ENCODE assay signal across 15 mouse cellular contexts in the genomic region with DNA sequence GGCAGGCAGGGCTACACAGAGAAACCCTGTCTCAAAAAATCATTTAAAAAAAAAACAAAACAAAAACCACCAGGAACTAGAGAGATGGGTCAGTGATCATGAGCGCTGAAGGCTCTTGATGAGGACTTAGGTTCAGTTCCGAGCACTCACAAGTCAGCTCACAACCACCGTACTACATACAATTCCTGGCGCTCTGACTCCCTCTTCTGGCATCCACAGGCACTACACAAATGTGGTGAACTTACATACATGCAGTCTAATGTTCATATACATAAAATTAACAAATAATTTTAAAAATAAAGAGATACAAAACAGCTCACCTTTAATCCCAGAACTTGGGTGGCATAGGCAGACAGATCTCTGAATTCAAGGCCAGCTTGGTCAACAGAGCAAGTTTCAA. TPM values are rescaled to one million over a fixed set of nuclear protein-coding genes. Genes with fewer than 3 reads are reported as not detected.
DNase-seq lines count a peak whose midpoint lies in the region; ATAC-seq and TF ChIP-seq lines count a peak whose summit lies in the region.
"Had no signal": no experiment of that assay in that cellular context is flagged by ENCODE, and none has a peak within 500 bp of the region (broad histone marks: within the 10 kb centered on the region; RNA-seq: fewer than 3 reads in every experiment).

No protein-coding gene starts in this region.

- no peaks in the 10 kb centered on the region for H3K27me3 ChIP-seq in heart, adult 2 months (ENCODE audit: control insufficient read depth, insufficient read depth, low read length)
- H3K27me3 ChIP-seq in heart, embryonic 11.5 days (ENCODE audit: control insufficient read depth, insufficient read depth, low read length) = no peaks in the 10 kb centered on the region
- H3K27me3 ChIP-seq in liver, postnatal 0 days (ENCODE audit: insufficient read depth, low read length) = peaks cover 9% of the 10 kb centered on the region; the same call in 1 of the 2 replicates
- H3K27me3 ChIP-seq in liver, embryonic 12.5 days (replicated peaks) = peaks cover 15% of the 10 kb centered on the region
- H3K27me3 ChIP-seq in E14TG2a.4 (ENCODE audit: insufficient read depth, low read length) = peaks cover 6% of the 10 kb centered on the region
- H3K27me3 ChIP-seq: hindbrain, embryonic 15.5 days; limb, embryonic 13.5 days had no signal

- TF ChIP-seq POLR2A in heart, adult 2 months (IDR thresholded peaks at IDR 0.05; ENCODE audit: insufficient read depth, low read depth, low read length) = no peak

- WGBS in heart, adult 2 months = 97% methylated on average over 4 of the region's 4 CpGs
- WGBS in heart, embryonic 11.5 days (ENCODE audit: insufficient replicate concordance) = 83% methylated on average over 4 of the region's 4 CpGs
- WGBS in liver, postnatal 0 days (ENCODE audit: insufficient replicate concordance) = 84% methylated on average over 4 of the region's 4 CpGs
- 72% methylated on average over 4 of the region's 4 CpGs for WGBS in liver, embryonic 12.5 days (ENCODE audit: insufficient replicate concordance)

- H3K4me3 ChIP-seq in heart, adult 2 months = no peak overlapping the region
- H3K4me3 ChIP-seq in heart, embryonic 11.5 days (ENCODE audit: low read depth, low read length) = no peak overlapping the region
- H3K4me3 ChIP-seq in liver, postnatal 0 days (ENCODE audit: low read depth, low read length) = no peak overlapping the region
- no peak overlapping the region for H3K4me3 ChIP-seq in liver, embryonic 12.5 days
- H3K4me3 ChIP-seq in E14TG2a.4 (replicated peaks; ENCODE audit: low read length) = no peak overlapping the region
- H3K4me3 ChIP-seq: erythroblast, embryonic 14.5 days; hindbrain, embryonic 15.5 days; limb, embryonic 13.5 days had no signal

- H3K4me1 ChIP-seq in heart, adult 2 months (ENCODE audit: control insufficient read depth, insufficient read depth, low read length) = no peaks in the 10 kb centered on the region
- H3K4me1 ChIP-seq in heart, embryonic 11.5 days (ENCODE audit: control insufficient read depth, insufficient read depth, low read length) = peaks cover 5% of the 10 kb centered on the region; the same call in 1 of the 2 replicates
- no peaks in the 10 kb centered on the region; the same call in 1 of the 2 replicates for H3K4me1 ChIP-seq in liver, postnatal 0 days (ENCODE audit: insufficient read depth)
- H3K4me1 ChIP-seq in liver, embryonic 12.5 days = peaks cover 7% of the 10 kb centered on the region
- H3K4me1 ChIP-seq in E14TG2a.4 (replicated peaks; ENCODE audit: low read depth, low read length) = peaks cover 32% of the 10 kb centered on the region

- H3K27ac ChIP-seq in heart, adult 2 months = no peak overlapping the region
- H3K27ac ChIP-seq in heart, embryonic 11.5 days (ENCODE audit: low read depth, low read length) = no peak overlapping the region
- no peak overlapping the region for H3K27ac ChIP-seq in liver, postnatal 0 days (ENCODE audit: low read depth)
- H3K27ac ChIP-seq in liver, embryonic 12.5 days = no peak overlapping the region
- H3K27ac ChIP-seq: hindbrain, embryonic 15.5 days; limb, embryonic 13.5 days had no signal

- TF ChIP-seq CTCF in heart, adult 2 months (IDR thresholded peaks at IDR 0.05) = peak; percentile 49
- peak; percentile 36 for TF ChIP-seq CTCF in liver, postnatal 0 days (IDR thresholded peaks at IDR 0.05; ENCODE audit: low read depth)
- TF ChIP-seq CTCF in E14TG2a.4 (conservative IDR thresholded peaks at IDR 0.05; ENCODE audit: low read length) = peak; percentile 47

- intact Hi-C loops in heart, adult 2 months (cut with DNase I) = loop anchor here (5.0 kb wide), 1 partner anchor 86 kb away; no protein-coding TSS in a partner anchor
- intact Hi-C loops in left cerebral cortex, postnatal 25 days (cut with DNase I) = no loop called here

- no peak overlapping the region for H3K4me2 ChIP-seq in heart, embryonic 11.5 days
- H3K4me2 ChIP-seq in liver, postnatal 0 days (ENCODE audit: low read depth, low read length) = no peak overlapping the region
- no peak overlapping the region for H3K4me2 ChIP-seq in liver, embryonic 12.5 days
- H3K4me2 ChIP-seq: hindbrain, embryonic 15.5 days; limb, embryonic 13.5 days; midbrain, embryonic 11.5 days had no signal

- DNase-seq in heart, adult 2 months = no peak
- no peak for DNase-seq in liver, postnatal 0 days
- peak; percentile 60 for DNase-seq in ZHBTc4 (ENCODE audit: low read depth, low spot score)
- DNase-seq in adrenal gland, adult 2 months = no peak
- no peak for DNase-seq in left cerebral cortex, postnatal 25 days (ENCODE audit: low spot score in 2 of 2)
- DNase-seq: adrenal gland, postnatal 25 days; cerebellum, postnatal 10 days; kidney, postnatal 10 days had no signal

- H3K79me2 ChIP-seq in heart, adult 2 months (replicated peaks; ENCODE audit: control insufficient read depth, insufficient read depth, low read length) = no peaks in the 10 kb centered on the region; the same call in 1 of the 2 replicates

- H3K9ac ChIP-seq in heart, adult 2 months (ENCODE audit: low read depth, low read length) = no peak overlapping the region
- no peak overlapping the region for H3K9ac ChIP-seq in heart, embryonic 11.5 days (ENCODE audit: low read depth, low read length)
- H3K9ac ChIP-seq in liver, postnatal 0 days (replicated peaks) = no peak overlapping the region
- no peak overlapping the region for H3K9ac ChIP-seq in liver, embryonic 12.5 days
- H3K9ac ChIP-seq: hindbrain, embryonic 15.5 days; limb, embryonic 13.5 days had no signal

- H3K36me3 ChIP-seq in heart, adult 2 months (ENCODE audit: control insufficient read depth, insufficient read depth, low read length) = no peaks in the 10 kb centered on the region
- H3K36me3 ChIP-seq in heart, embryonic 11.5 days (ENCODE audit: control insufficient read depth, insufficient read depth, low read length) = no peaks in the 10 kb centered on the region
- no peaks in the 10 kb centered on the region for H3K36me3 ChIP-seq in liver, postnatal 0 days (replicated peaks; ENCODE audit: insufficient read depth, low read length)
- H3K36me3 ChIP-seq in liver, embryonic 12.5 days = no peaks in the 10 kb centered on the region
- H3K36me3 ChIP-seq in E14TG2a.4 (ENCODE audit: insufficient read depth, low read length) = peaks cover 5% of the 10 kb centered on the region
- H3K36me3 ChIP-seq: hindbrain, embryonic 15.5 days had no signal

- H3K9me3 ChIP-seq in heart, embryonic 11.5 days (replicated peaks; ENCODE audit: control insufficient read depth, low read length) = no peaks in the 10 kb centered on the region
- H3K9me3 ChIP-seq in liver, postnatal 0 days (ENCODE audit: low read length) = no peaks in the 10 kb centered on the region
- no peaks in the 10 kb centered on the region for H3K9me3 ChIP-seq in liver, embryonic 12.5 days (replicated peaks)
- no peaks in the 10 kb centered on the region for H3K9me3 ChIP-seq in E14TG2a.4 (ENCODE audit: low read length)
- H3K9me3 ChIP-seq: hindbrain, embryonic 15.5 days; limb, embryonic 13.5 days had no signal

- no peak for ATAC-seq in heart, embryonic 11.5 days (replicated peaks; ENCODE audit: insufficient number of reproducible peaks, low FRiP score, low TSS enrichment)
- no peak for ATAC-seq in liver, postnatal 0 days
- no peak for ATAC-seq in liver, embryonic 12.5 days

- no peak for TF ChIP-seq EP300 in heart, adult 2 months (IDR thresholded peaks at IDR 0.05; ENCODE audit: insufficient read depth, low read depth, low read length)
- TF ChIP-seq EP300 in liver, postnatal 0 days (IDR thresholded peaks at IDR 0.05; ENCODE audit: low read depth) = no peak

RNA-seq across cellular contexts. Expression of a gene that starts 13.5 kb away (rescaled TPM):
- total RNA-seq in heart, adult 2 months (2021) = 10 to 100 TPM; 35.1 to 37.4 TPM
- 8.4 and 12.1 TPM in 2 replicates for polyA plus RNA-seq in heart, adult 2 months (2012; rRNA removed)
- polyA plus RNA-seq in heart, embryonic 11.5 days (2014; fragmentation: Nextera tagmentation; extraction: Ambion mirVana) = 44.0 and 46.4 TPM in 2 replicates
- polyA plus RNA-seq in liver, postnatal 0 days (2015; fragmentation: Nextera tagmentation; extraction: Ambion mirVana) = 9.6 and 10.9 TPM in 2 replicates
- polyA plus RNA-seq in liver, embryonic 12.5 days (2016; fragmentation: Nextera tagmentation; extraction: Ambion mirVana) = 9.2 and 9.4 TPM in 2 replicates
- 10 to 100 TPM; 51.5 to 54.2 TPM for total RNA-seq in adrenal gland, adult 2 months (2021)
- 1.8 and 2.3 TPM in 2 replicates for polyA plus RNA-seq in adrenal gland, adult 2 months (2012; rRNA removed)
- 100 to 1,000 TPM; 186 to 190 TPM for total RNA-seq in left cerebral cortex, postnatal 25 days (2021)
